Mouse (Mus musculus): Measurements from ENCODE around the gene Cpa1.

GRCm38 (mm10) chr6:30635361-30635862, 3.6 kb upstream of the Cpa1 start:
- no peak for TF ChIP-seq CTCF (IDR thresholded peaks at IDR 0.05; ENCODE audit: extremely low read depth, insufficient read depth, low read length)
- TF ChIP-seq POLR2A (IDR thresholded peaks at IDR 0.05; ENCODE audit: extremely low read depth, insufficient read depth, low read length) = no peak
